Mouse (Mus musculus) cerebellum, adult (tissue): ENCODE results near the gene Ctnnd2.

Experiments used
- ATAC-seq: cut with Nextera tagmentation; 2 replicates; pipeline ENCODE4 v1.9.2; 2017; ENCODE audit warnings: mild to moderate bottlenecking, moderate library complexity, mixed read lengths; ENCODE audit not compliant: insufficient number of reproducible peaks, low FRiP score, low TSS enrichment

The Ctnnd2 gene

DNA sequence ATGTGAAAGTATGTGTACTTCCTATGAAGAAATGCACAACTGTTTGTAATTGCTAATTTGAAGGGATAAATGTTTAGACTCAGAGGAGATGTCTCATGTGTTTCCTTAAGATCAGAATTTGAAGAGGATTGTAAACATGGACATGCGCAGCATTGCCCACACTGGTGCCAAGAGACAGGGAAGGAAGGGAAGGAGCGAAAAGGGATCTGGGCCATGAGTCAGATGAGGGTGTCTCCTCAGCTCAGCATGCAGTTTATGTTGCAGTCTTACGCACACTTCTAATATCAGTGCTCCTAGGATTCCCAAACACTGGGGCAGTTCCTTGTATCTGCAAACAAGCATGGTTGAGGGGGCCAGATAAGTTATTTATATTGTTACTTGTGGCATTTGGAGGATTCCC, 623.3 kb downstream of the Ctnnd2 start:
- ATAC-seq: no peak

DNA sequence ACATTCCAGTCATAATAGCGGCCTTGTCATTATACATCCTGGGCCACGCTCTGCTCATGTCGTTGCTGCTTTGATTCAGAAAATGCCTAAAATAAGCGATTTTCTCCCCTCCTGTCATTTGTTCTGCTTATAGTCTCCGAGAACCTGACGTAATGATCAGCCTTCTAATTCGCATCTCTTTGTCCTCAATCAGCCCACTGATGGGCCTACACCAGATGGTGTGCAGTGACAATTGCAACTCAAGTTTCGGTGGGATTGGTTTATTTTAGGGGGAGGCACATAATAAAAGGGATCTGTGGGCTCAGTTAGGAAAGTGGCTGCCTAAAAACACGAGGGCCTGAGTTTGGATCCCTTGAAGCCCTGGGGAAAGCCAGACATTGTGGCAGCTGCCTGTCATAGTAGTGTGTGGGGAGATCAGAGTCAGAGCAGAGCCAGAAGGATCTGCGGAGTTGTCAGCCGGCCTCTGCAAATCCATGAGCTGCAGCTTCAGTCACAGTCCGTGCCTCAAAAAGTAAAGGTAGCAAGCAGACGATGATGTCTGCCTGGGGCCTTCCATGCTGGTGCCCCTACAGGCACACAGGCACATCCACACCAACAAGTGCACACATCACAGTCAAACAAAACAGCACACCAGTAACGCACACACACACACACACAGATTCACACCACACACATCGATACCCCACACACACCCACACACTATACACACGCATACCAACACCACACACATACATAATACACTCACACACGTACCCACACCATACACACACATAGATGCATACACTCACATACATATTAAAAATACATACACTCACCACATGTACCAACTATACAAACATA, 655.3 kb downstream of the Ctnnd2 start:
- no peak for ATAC-seq

DNA sequence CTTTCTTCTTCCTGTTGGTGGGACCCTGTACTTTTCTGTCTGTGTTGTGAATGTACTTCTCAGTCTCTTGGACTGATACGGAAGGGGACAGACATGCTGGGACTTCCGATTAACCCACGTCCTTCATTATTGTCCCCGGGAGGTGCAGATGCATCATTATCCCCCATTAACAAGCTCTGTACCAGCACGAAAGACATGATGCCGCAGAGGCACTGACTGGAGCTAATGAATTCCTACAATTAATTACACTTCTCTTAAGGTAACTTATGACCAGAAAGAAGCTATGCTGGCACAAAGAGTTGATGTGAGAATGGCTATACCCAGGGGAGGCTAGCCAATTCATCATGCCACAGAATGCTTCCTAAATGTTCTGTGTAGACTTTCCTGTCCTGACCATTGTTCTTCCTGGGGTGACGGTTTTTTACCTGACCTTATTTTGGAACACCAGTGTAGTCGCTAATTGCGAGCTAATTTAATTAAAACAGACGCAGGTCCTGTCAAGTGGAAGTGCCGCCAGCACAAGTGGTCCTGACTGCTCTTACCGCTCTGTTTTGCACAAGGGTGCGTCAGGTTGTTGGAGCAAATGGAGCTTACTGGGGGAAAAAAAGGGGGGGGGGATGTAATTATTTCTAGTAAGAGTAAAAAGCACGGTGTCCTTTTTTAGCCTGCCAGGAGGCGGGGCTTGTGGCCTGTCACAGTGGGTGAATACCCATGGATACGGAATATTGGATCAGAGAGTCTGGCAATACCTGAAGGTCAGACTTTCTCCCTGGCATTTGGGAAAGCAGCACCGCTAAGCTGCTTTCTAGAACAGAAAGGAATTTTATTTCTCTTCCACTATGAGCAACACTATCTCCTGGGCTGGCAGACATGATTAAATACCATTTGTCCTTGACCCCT, 685.1 kb downstream of the Ctnnd2 start:
- ATAC-seq: no peak

DNA sequence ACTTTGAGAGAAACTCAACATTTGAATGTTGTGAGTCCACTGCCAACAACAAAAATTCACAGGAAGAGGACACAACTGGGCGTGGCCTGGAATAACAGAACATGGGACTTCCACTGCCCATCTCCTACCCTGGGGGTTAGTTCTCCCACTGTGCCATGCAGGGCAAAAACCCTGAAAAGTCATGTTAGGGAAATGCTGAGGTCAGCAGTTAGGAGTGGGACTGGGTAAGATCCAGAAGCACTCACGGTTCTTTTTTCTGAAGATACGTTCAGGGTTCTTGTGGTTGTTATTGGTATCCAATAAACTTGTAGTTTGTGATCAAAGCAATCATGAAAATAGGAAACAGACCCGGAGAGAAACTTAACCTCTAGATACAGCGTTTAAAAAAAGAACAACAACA, 695.0 kb downstream of the Ctnnd2 start:
- no peak for ATAC-seq

GRCm38 (mm10) chr15:30869673-30870512, 697.5 kb downstream of the Ctnnd2 start:
- peak; percentile 69 for ATAC-seq

- no peak for ATAC-seq
Observed at GRCm38 (mm10) chr15:30875523-30875922, 703.1 kb downstream of the Ctnnd2 start.

GRCm38 (mm10) chr15:30884692-30885334, 712.4 kb downstream of the Ctnnd2 start:
- ATAC-seq: no peak

DNA sequence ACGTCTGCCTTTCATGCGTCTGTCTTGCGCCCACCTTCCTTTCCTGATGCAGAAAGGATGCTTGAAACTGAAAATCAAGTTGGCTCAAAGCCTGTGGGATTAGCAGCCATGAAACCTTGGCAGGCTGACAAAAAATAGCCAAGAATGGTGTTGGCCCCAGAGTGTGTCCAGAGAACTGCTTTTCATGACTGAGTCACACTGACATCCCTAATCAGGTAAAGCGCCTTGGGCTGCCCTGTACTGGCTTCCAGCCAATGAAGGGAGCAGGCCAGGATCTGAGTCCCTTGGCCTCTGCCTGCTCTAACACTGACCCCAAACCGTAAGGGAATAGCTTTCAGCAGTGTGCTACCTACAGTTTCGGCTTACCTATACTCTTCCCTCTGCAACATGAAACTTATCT, 713.0 kb downstream of the Ctnnd2 start:
- ATAC-seq: peak; percentile 81

DNA sequence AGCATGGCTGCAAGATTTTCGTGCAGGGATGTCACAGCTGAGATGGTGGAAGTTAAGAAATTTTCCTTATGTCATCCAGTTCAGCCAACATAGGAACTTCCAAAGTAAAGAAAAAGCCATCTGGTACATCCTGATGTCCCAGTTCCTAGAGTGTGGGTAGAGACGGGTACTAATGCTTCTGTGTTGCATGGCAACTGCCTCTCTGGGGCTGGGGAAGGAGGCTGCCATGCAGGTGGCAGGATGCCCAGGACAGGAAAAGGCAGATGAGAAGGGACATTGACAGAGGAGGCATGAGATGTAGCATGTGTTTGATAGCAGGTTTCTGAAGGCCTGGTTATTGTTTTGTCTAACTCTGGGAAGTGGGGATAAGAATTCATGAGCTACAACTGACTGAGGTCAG, 715.2 kb downstream of the Ctnnd2 start:
- ATAC-seq: no peak

DNA sequence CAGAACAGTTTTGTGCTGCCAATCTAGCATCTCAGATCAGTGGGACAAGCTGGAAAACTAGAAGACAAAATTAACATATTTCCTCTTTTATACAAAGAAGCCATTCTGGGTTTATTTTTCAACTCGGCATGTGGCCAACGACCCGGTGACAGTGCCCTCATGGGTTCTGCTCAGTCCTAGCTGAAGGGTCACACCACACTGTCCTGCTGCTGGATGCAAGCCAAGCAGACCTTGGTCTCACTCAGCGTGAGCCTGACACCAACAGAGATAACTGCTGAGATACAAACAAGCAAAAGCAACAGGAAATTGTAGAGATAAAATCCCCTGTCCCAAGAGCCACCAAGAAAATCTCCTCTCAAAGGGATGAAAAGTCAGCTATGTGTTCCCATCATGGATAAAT, 719.6 kb downstream of the Ctnnd2 start:
- ATAC-seq: no peak

DNA sequence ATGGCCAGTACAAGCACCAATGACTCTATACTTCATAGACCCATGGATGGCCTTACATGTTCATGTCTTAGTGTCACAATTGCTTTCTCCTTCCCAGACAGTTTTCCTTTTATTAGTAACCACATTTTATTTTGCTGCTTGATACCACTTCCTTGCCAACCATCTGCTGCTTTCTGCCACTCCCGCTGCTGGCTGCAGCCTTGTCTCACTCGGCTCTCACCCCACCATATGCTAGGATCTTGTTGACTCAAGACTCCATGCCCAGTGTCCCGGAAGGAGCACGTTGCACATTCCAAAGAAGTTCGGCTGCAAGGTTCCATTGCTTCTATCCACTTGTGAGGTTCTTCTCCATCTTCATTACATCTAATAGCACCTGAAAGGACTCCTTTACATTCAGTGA, 722.7 kb downstream of the Ctnnd2 start:
- ATAC-seq: peak; percentile 92

GRCm38 (mm10) chr15:30897342-30897741, 724.9 kb downstream of the Ctnnd2 start:
- ATAC-seq: no peak

DNA sequence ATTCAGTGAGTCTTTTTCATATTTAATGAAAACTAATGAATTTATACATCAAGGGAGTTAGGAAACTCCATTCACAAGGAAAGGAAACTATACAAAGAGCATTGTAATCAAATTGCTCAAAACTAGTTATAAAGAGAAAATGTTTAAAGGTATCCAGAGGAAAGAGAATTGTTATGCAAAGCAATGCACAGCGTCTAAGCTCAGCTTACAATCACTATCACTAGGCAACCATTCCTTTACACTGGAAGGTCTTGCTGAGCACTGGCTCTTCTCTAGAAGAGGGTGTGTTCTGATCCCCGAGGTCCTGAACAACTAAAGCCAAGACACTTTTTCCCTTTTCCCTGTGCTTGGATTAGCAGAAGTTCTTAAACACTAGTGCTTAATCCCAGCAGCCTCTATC, 735.6 kb downstream of the Ctnnd2 start:
- no peak for ATAC-seq

DNA sequence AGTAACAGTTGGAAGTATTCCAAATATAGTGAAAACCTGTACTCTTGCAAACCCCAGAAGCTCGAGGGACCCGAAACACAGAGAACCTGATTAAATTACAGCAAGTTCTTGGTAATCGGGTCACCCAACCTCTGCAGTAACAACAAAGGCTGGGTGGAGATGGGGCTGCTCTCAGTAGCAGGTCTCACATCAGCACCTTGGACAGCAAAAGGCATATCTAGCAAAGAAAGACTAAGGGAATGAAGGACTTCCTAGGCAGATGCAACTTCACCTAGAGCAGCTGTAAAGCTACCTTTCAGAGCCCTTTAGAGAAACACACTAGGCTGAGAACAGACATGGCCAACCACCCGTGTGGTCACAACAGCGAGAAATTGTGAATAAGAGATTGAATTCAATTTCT, 741.0 kb downstream of the Ctnnd2 start:
- ATAC-seq: no peak

DNA sequence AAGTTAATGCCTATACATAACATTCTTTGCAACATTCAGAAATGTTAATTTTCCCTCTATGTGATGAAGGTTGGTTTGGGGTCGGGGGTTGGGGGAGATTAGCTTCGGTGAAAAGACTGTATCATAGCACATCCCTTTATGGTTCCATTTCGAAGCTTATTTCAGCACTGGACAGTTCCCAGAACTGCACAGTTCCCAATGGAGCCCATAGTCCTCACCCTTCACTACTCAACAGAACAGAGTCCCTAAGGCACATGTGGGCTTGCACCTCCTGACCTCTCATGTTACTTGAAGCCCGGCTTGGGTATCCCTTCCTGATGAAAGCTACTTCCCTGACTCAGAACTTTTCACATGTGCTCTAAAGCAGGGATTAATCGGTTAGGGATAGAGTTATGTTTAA, 753.4 kb downstream of the Ctnnd2 start:
- ATAC-seq: no peak

DNA sequence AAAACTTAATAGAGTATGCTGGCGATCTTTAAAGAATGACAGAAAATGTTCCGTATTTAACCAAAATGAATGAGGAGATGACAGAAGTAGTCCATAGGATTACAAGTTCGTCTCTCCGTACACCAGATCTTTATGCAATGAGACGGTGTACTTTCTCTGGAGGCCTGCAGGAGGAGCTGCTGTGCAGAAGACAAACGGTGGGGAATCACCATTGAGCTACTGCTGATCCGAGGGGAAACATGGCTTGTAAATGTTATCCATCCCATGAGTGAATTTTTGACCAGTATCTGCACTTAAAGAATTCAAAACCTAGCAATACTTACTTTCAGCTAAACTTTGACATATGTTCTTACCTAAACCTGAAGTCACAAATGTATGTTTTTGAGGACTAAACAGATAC, 755.2 kb downstream of the Ctnnd2 start:
- no peak for ATAC-seq

GRCm38 (mm10) chr15:30931906-30932305, 759.5 kb downstream of the Ctnnd2 start:
- no peak for ATAC-seq

DNA sequence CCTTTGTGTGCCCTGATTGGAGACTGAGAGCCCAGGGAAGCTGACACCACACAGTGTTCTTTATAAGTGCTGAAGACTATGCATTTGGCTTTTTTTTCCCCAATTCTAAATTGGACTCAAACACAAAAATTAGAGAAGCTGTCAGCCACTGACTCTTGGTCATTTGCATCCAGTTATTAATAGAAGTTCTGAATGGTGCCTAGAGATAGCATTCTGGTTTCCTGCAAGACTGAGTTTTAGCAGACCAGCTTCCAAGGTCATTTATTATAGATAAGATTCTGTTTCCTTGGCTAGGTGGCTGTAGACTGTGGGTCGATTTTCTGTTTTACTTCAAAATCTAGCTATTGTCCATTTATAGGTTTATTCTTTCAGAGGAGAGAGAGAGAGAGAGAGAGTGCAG, 773.5 kb downstream of the Ctnnd2 start:
- no peak for ATAC-seq

GRCm38 (mm10) chr15:30958513-30958912, 786.1 kb downstream of the Ctnnd2 start:
- 0 out of 2 replicates have a peak, but pooled peaks have one; percentile 54 for ATAC-seq
